Mouse (Mus musculus) kidney, postnatal 25 days (tissue): ENCODE results near the gene Tap2.

Experiments used
- DNase-seq, 2 experiments: peaks; one replicate each; pipeline ENCODE4 v3.0.0; 2021; ENCODE audit warnings: mixed read lengths in 2 of 2

The Tap2 gene

DNA sequence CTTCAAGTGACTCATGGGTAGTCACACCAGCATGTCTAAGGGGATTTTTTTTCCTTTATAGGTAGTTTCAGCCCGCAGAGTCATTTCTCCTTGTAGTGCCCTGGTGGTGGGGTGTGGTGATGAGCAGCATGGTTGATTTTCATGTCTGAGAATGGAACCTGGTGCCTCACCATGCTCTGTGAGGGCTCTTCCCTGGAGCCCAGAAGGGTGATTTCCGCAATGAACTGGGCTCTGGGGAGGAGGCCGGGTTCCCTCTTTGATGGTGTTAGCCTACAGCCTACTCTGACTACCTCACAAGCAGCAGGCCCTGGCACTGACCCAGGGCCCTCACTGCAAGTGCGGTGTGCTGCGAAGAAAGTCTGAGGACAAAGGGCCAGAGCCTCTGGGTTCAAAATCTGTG is at the start of gene Tap2:
Gene Tap2 (plus strand): TSS at position 84 of the 400 bp plus-strand sequence.
- peak in 1 of 2 experiments; percentile 32 for DNase-seq

DNA sequence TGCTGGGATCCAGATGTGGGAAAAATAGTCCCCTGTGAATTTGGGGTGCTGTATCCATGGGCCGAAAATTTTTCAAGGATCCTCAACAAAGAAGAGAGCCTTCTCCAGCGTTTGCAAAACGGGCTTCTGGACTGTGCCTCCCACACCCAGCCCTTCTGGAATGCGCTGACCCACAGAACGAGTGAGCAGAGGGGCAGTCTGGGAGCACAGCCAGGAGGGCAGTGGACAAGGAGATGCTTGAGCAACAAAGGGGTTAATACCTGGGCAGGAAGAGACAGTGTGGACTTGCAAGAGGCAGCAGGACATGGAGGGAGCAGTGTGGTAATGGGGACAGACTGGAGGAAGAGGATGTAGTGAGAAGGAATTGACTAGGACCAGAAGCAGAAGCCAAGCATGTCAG is 47.8 kb upstream of the Tap2 start:
- peak; percentile 19 to 60 for DNase-seq

DNA sequence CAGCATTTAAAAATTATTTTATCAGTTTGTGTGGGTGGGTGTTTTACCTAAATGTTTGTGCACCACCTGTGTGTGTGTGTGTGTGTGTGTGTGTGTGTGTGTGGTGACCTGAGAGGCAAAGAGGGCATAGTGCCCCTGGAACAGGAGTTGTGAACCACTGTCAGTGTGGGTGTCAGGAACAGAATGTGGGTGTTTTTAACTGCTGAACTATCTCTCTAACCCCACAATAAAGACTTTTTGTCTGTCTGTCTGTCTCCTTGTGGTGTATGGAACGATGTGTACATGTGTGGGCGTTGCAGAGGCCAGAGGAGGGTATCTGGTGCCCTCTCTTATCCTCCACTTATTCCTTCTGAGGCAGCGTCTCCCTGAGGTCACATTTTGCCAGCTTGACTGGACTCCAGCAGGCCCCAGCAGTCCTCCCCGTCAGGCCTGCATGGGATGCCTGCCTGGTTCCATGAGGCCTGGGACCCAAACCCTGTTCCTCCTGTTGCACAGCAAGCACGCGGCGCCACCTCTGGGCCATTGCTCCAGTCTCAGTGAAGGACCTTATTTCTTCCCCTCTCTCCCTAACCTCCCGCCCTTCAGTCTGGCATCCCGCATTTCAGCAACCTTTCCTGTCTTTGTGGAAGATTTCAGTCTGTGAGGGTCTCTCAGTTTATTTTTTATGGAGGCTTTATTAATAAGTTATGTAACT is 39.0 kb upstream of the Tap2 start:
- DNase-seq, result peak; percentile 42 to 56

DNA sequence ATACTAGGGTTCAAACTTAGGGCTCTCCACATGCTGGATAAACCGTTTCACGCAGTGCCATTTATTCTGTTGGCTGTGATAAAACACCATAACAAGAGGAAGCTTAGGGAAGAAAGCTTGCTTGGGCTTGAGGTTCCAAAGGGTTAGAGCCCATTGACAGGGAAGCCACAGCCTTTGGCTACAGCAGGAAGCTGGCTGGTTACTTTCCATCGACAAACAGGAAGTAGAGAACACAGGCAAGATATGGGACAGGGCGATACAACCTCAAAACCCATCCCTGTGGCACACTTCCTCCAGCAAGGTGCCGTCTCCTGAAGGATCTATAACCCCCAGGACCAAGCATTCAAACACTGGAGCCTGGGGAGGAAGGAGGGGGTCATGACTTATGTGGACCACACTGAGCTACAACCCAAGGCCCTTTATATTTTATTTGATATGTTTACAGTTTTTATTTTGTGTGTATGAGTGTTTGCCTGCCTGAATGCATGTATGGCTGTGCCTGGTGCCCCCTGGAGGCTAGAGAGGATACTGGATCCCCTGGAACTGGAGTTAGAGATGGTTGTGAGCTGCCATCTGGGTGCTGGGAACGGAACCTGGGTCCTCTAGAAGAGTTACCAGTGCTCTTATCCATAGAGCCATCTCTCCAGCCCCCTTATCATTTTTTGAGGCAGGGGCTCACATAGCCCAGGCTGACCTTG is 38.1 kb upstream of the Tap2 start:
- peak in 1 of 2 experiments; percentile 25 for DNase-seq

DNA sequence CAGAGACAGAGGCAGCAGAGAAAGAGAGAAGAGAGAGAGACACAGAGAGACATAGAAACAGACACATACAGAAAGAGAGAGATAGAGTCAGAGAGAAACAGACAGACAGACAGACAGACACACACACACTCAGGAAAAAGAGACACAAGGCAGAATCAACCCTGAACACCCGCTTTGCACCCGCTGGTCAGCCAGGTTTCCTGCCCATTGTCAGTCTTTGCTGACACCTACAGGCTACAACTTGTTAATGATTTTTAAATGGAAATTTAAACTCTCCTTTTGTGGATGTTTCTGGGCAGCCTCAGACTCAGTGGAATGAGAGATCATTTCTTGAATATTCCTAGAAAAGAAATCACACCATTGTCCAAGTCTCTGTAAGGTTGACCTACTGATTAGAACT is 34.0 kb upstream of the Tap2 start:
- peak; percentile 48 to 55 for DNase-seq

DNA sequence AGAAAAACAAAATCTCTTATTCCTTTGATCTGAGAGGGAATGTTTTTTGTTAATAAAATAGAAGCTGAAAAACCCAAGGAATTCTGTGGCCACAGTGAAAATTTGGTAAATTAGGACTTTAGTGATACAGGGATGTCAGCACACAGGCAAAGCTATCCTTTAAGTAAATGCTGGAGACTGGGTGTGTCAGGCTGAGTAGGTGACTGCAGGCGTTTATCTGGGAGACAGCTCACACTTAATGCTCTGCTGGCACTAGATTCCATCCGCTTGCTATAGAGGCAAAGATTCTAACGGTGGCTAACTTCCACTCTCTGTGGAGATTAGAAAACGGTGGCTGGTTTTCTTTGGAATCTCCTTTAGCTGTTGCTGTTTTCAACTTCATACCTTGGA is 32.8 kb upstream of the Tap2 start:
- DNase-seq, result no peak

DNA sequence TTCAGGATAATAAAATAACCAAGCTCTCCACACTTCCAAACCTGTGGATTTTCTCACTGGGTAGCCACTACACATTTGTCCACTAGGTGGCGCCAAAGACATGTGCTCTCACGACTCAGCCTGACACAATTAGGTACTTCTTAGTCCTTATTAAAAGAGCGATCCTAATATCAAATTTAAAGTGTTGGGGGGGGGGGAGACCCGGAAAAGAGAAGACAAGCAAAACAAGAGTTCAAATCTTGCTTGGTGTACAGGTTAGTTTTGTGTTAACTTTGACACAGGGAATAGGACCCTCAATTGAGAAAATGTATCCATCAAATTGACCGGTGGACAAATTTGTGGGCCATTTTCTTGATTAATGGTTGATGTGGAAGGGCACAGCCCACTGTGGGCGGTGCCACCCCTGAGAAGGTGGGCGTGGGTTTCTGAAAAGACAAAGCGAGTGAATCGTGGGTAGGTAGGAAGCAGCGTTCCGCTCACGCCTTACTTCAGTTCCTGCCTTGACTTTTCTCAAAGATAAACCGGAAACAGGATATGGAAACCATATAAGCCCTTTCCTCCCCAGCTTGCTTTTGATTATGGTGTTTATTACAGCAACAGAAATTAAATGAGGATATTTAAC is 32.3 kb upstream of the Tap2 start:
- peak; percentile 78 to 93 for DNase-seq

DNA sequence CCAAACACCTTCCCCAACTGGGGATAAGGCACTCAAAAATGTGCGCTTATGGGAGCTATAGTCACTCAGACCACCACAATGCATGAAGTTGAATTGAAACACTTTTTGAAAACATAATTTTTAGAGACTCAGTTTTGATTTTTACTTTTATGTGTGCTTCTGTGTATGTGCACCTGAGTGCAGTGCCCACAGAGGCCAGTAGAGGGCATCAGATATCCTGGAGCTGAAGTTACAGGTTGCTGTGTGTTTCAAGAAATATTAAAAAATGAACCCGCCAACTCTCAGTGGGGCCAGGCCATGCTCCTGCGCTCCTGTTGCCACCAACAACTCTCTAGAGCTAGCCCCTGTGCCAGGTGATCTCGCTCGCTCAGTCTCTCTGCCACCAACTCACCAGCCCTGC is 30.8 kb upstream of the Tap2 start:
- DNase-seq, result no peak

DNA sequence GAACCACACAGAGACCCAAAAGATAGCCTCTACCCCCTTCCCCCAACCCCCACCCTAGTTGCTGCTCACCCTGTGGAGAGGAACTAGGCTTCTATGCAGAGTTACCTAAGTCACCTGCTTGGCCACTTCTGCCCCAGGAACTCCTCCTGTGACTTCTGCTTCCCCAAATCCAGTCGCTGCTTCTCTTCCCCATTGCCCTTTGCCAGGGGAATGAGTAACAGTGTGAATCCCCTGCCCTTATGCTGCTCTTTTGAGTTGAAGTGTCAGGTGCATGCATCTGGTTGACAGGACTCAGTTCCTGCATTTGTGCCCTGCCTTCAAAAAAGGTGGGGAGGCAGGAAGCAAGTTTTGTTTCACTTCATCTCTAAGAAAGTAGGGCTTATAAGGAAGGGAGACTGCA is 29.3 kb upstream of the Tap2 start:
- no peak for DNase-seq

DNA sequence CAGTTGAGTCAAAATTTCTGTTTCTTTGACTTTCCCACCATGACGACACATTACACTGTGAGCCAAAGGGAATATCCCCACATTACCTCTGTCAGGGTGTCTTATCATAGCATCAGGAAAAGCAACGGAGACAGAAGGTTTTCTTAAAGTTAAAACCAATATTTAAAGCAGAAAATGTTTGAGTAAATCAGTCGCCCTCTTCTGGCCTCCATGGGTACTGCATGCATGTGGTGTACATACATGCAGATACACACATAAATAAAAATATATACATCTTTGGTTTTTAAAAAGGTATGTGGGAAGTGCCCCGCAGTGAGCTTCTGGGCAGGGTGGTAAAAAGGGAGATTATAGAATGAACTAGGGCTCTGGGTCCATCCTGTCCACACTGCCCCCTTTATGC is 26.1 kb upstream of the Tap2 start:
- no peak for DNase-seq

DNA sequence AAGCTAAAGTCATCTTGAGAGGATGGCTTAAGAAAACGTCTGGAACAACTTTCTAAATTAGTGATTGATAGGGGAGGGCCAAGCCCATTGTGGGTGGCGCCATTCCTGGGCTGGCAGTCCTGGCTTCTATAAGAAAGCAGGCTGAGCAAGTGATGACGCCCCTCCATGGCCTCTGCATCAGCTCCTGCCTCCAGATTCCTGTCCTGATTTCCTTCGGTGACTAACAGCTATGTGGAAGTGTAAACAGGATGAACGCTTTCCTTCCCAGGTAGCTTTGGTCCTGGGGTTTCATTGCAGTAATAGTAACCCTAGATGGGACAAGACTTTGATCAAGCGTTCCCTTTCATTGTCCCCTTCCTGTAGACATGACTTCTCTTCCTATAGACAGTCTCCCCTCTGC is 24.3 kb upstream of the Tap2 start:
- no peak for DNase-seq

DNA sequence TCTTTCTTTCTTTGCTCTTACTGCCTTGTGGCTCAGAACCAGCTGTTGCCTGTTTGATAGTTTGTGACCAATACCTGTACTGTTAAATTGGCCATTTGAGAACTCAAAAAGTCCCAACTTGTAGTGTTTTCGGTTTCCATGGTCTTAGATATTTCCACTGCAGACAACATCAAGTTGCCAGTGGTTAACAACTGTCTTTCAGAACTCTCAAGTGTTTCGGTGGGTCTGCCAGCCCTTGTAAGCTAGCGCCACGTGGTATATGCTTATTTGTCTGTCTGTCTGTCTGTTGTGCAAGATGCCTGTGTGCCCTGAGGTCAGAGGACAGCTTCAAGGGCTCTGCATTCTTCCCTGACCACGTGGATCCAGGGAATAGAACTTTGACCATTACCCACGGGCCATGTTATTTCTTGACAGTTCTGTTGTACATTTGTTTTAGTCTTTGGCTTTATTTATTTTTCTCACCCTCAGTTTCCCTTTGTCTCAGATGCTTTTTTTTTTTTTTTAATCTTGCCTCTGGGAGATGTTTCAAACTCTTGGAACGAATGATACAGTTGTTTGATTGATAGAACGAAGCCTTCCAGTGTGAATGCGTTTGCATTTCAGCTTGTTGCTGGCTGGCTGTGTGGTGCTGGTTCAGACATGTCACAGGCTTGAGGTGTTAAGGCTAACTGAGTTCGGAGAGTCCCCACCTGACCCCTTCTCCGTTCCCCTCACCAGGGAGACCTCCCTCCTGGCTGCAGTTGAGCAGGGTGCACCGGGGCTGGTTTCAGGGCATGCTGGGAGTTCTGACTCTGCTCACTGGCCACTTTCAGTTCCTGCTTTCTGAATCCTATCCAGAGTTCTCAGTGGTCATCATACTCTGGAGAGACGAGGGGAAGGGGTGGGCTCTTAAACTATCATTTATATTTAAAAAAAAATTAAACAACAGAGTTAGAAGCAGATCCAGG is 23.1 kb upstream of the Tap2 start:
- no peak for DNase-seq

DNA sequence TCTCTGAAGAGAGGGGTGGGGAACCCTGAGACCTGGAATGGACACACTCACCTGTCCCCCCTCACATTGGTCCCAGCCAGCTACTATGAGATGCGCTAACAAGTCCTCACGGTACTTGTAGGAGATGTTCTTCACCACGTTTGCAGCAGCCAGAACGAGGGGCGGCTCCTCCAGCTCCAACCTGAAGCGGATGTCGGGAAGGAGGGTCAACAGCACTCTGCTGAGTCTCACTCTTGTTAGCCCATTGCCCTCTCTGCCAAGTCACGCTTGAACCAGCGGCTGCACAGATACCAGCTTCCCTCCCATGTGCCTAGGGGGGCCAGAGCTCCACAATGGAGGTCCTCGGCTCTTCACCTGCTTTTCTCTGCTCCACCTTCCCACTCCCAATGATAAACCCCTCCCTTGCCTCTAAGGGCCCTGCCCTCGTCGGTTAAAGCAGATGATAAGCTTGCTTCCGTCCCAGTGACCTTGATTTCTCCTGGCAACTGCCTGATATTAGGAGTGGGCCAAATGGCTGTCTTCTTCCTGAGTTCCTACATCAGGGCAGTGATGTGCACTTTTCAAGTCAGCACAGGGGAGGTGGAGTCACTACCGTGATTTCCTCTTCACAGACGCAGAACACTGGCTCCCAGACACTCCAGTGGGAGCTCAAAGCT is 19.6 kb upstream of the Tap2 start:
- no peak for DNase-seq

DNA sequence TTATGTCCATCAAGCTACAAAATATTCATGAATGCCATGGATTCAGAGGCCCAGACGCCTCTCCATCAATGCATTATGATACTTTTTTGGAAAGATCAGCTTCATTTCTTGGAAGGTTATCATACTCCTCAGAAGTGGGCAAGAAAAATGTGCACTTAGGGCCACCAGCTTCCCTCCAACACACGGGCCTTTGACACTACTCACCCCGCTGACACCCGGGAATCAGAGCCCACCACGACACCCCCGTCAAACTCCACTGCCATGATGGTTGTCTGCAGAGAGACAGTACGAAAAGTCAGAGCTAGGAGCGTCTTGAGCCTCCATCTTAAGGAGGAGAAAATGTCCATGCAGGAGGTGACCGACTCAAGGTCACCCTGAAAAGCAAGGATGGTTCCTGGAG is 17.8 kb upstream of the Tap2 start:
- no peak for DNase-seq

DNA sequence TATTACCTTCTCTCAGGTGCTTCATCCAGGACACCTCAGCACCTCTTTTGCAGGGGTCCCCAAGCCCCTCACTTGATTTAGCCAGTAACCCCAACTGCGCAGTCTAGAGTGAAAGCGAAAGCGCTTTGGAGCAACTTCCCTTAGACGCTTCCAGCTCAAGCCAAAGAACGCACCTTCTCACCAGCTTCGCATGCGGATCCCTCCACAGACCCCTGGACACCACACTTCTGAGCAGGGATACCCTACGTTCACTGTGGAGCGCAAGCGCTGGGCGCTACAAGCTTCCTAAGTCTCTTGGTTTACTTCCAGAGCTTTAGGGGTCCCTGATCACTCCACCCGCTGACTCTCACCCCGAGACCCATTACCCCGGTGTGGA is 16.5 kb upstream of the Tap2 start:
- DNase-seq, result peak in 1 of 2 experiments; percentile 23

DNA sequence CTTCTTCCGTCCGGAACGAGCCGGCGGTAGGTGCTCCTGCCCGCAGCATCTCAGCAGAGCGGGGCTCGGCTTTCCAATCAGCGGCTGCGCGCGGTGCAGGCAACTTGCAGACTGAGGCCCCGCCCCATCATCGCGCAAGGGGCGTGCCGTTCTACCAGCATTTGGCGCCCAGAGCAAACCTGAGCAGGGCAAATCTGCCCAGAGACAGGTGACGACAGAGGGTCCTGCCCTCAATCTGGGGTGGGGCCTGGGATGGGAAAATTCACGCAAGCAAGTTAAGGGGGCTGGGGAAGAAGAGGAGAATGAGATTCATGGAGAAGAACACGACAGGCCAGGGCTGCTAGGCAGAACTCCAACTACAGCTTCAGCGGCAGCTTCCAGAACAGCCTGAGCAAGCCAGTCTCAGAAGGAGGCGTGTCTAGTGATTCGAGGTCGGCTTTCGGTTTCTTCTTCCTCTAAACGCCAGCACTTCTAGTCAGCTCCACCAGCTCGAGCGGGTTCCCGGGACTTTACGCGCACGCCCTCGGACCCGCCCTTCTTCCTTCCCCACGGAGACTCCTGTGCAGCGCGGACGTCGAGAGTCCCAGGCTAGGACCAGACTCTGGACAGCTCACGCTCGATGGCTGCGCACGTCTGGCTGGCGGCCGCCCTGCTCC is 15.9 kb upstream of the Tap2 start, which contains the start of the genes Tap1 and Psmb9:
Gene Tap1 (plus strand): TSS at position 293 of the 656 bp plus-strand sequence.
Gene Psmb9 (minus strand): TSS at position 504 of the 656 bp plus-strand sequence.
- DNase-seq, result peak; percentile 98 to 100

DNA sequence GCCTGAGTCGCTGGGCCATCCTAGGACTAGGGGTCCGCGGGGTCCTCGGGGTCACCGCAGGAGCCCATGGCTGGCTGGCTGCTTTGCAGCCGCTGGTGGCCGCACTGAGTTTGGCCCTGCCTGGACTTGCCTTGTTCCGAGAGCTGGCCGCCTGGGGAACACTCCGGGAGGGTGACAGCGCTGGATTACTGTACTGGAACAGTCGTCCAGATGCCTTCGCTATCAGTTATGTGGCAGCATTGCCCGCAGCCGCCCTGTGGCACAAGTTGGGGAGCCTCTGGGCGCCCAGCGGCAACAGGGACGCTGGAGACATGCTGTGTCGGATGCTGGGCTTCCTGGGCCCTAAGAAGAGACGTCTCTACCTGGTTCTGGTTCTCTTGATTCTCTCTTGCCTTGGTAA is 15.3 kb upstream of the Tap2 start:
- no peak for DNase-seq

DNA sequence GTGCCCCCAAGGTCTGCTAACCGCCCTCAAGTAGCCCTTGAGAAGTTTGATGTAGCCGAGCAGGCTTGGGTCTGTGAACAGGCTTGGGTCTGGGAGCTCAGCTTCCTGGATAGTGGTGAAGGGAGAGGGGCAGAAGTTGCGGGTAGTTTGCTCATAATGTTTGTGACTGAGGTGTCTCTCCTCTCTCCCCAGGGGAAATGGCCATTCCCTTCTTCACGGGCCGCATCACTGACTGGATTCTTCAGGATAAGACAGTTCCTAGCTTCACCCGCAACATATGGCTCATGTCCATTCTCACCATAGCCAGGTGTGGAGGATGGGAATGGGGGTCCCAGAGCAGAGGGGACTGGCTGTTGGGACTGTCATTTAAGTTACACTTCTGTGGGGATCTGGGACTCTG is 14.3 kb upstream of the Tap2 start:
- DNase-seq, result no peak

DNA sequence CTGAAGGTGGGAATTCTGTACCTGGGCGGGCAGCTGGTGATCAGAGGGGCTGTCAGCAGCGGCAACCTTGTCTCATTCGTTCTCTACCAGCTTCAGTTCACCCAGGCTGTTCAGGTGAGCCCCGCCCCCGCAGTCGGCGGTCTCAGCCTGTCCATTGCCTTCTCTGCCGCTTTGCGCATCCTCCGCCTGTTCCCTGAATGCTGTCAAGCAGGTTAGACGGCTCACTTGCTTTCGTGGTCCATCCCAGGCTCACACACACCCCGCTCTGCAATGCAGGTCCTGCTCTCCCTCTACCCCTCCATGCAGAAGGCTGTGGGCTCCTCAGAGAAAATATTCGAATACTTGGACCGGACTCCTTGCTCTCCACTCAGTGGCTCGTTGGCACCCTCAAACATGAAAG is 10.5 kb upstream of the Tap2 start:
- DNase-seq, result no peak

DNA sequence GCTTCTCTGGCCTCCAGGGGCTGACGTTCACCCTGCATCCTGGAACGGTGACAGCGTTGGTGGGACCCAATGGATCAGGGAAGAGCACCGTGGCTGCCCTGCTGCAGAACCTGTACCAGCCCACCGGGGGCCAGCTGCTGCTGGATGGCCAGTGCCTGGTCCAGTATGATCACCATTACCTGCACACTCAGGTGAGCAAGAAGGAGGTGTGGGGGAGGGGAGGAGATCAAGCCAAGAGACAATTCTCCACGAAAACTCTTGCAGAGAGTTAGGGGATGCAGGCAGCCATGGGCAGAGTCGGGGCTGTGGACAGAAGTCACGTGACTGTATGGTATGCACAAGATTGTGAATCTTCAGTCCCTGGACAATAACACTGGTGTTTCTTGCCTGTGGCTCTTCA is 9.9 kb upstream of the Tap2 start:
- DNase-seq, result no peak

DNA sequence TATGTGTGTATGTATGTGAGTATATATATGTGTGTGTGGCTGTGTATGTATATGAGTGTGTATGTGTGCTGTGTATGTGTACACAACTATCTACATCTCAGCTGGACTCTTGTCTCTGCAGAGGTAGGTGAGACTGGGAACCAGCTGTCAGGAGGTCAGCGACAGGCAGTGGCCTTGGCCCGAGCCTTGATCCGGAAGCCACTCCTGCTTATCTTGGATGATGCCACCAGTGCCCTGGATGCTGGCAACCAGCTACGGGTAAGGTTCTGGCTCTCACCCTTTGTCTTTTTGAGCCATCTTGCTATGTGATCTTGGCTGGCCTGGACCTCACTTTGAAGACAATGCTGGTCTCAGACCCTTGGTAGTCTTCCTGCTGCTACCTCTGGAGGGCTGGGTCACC is 8.6 kb upstream of the Tap2 start:
- DNase-seq, result no peak

DNA sequence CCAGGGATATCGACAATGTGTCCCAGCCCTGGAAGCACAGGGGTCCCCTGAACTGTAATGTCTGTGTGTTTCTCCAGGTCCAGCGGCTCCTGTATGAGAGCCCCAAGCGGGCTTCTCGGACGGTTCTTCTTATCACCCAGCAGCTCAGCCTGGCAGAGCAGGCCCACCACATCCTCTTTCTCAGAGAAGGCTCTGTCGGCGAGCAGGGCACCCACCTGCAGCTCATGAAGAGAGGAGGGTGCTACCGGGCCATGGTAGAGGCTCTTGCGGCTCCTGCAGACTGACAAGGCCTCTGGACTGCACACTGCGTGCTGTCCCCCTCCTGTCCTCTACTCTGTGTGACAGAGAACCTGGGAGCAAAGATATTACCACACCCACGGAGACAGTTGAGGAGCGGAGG is 6.8 kb upstream of the Tap2 start:
- DNase-seq, result no peak
